Mouse (Mus musculus): ENCODE results near the gene Gpd1.

Gene Gpd1

GRCm38 (mm10) chr15:99701999-99702900 is 15.1 kb upstream of the Gpd1 start, which contains the start of gene Smarcd1:
Gene Smarcd1, plus strand, starts transcription at chr15:99702129.
- peak; percentile 97 for DNase-seq

- DNase-seq, result no peak
Observed at GRCm38 (mm10) chr15:99703104-99703503, 14.2 kb upstream of the Gpd1 start.

- DNase-seq, result no peak
Observed at GRCm38 (mm10) chr15:99703676-99704040, 13.7 kb upstream of the Gpd1 start.

GRCm38 (mm10) chr15:99704041-99704681 is 13.2 kb upstream of the Gpd1 start:
- peak; percentile 64 for DNase-seq

GRCm38 (mm10) chr15:99704881-99705280 is 12.4 kb upstream of the Gpd1 start:
- no peak for DNase-seq

- peak; percentile 72 for DNase-seq
Observed at GRCm38 (mm10) chr15:99705440-99706048, 11.8 kb upstream of the Gpd1 start, which contains the start of gene Gm17349. Gene Gm17349, minus strand, starts transcription at chr15:99705490.

- no peak for DNase-seq
Observed at GRCm38 (mm10) chr15:99708176-99708575, 9.1 kb upstream of the Gpd1 start.

- no peak for DNase-seq
Observed at GRCm38 (mm10) chr15:99710221-99711190, 6.8 kb upstream of the Gpd1 start.

GRCm38 (mm10) chr15:99711491-99711890 is 5.8 kb upstream of the Gpd1 start:
- DNase-seq, result no peak

GRCm38 (mm10) chr15:99712666-99713559 is 4.4 kb upstream of the Gpd1 start:
- no peak for DNase-seq

GRCm38 (mm10) chr15:99713569-99713968 is 3.7 kb upstream of the Gpd1 start:
- DNase-seq, result no peak

GRCm38 (mm10) chr15:99714206-99714605 is 3.1 kb upstream of the Gpd1 start:
- DNase-seq, result no peak

GRCm38 (mm10) chr15:99714858-99715257 is 2.5 kb upstream of the Gpd1 start:
- peak; percentile 86 for DNase-seq

- DNase-seq, result no peak
Observed at GRCm38 (mm10) chr15:99715361-99715865, 1.9 kb upstream of the Gpd1 start.

GRCm38 (mm10) chr15:99715982-99716746 is 1.2 kb upstream of the Gpd1 start:
- peak; percentile 49 for DNase-seq

- DNase-seq, result no peak
Observed at GRCm38 (mm10) chr15:99716814-99717213, 501 bp upstream of the Gpd1 start.

- DNase-seq, result no peak
Observed at GRCm38 (mm10) chr15:99718461-99719021, 1.2 kb downstream of the Gpd1 start.

- DNase-seq, result no peak
Observed at GRCm38 (mm10) chr15:99719865-99720264, 2.5 kb downstream of the Gpd1 start.

GRCm38 (mm10) chr15:99721921-99722743 is 4.8 kb downstream of the Gpd1 start:
- DNase-seq, result no peak
